Mouse (Mus musculus) CD4-positive helper T cell, adult 2 months (primary cell): ENCODE data around the gene Wtap.
"Not testable (repeated sequence)": the region's sequence is repeated elsewhere in the genome, so short reads cannot be mapped to it uniquely, and the experiment has no call there.

Source experiments
- DNase-seq: peaks from one replicate; pipeline ENCODE4 v3.0.0-alpha.2; 2012; ENCODE audit warnings: low read depth, missing footprints, low spot score

Gene Wtap

DNA sequence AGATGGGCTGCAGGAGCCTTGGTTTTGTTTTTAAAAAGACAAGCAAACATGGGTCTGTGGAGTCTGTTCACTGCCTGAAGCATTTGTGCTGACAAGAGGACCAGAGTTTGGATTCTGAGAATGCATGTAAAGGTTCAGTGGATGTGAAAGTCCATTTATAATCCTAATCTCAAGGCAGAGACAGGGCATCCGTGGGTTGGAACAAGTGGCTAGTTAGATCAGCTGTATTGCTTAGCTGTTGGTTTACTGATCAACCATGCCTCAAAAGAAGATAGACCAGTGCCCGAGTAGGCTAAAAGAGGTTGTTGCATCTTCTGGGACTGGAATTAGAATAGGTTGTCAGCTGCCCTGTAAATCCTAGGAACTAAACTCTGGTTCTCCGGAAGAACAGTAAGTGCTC is 30.5 kb downstream of the Wtap start:
- no peak for DNase-seq

DNA sequence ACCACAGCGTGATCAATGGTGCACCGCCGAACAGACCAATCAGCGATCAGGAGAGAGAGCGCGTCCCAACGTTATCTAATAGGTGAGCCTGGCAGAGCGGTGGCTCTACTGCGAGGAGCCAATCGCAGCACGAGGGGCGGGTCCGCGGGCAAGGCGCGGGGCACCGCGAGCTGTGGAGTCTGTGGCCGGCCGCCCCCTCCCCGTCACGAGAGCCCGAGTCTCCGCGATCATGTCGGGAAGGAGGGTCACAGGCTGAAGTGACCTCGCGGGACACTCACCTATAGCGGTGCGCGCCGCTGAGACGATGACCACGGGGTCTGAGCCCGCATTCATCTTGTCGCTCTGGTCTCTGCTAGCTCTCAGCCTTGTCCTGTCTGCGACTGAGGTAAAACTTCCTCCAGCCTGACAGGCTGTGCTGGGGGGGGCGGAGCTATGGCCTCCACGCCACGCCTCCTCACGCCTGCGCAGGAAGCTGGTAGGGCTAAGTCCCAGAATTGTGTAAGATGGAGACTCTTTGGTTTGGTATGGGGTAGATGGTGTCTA is 33.6 kb downstream of the Wtap start, which contains the start of gene Acat2:
Acat2 (minus strand) TSS at position 417 of the 543 bp plus-strand sequence.
- peak; percentile 96 for DNase-seq

DNA sequence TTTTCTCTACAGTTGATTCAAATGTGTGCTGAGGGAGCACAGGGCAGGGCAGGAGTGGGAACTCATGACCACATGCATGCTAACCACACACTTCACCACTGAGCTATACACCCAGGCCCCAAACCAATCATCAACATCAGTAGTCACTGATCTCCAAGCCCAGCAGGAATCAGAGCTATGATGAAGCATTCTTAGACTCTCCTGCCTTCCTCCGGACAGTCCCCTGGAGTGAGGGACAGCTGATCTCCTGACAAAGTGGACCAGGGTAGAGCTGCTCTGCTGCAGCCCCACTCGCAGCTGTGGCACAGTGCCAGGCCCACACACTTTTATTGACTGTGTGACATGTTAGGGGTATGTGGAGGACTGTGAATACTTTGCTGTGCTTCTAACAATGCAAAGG is 34.6 kb downstream of the Wtap start:
- not testable (repeated sequence) for DNase-seq

DNA sequence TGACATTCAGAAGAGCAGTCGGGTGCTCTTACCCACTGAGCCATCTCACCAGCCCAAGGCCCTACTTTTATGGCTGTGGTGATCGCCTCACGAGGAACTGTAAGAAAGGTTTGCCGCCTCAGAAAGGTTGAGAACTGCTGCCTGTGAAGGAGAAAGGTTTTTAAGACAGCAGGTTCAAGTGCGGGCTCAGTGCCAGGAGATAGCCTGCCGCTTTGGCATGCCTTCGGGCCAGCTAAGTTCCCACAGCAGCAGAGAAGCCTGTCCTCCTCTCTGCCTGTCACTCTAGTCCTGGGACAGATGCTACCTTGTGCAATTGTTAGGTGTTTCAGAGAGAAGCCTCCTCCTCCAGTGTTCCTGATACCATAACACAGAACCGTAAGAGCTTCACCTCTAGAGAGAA is 37.3 kb downstream of the Wtap start:
- no peak for DNase-seq

GRCm38 (mm10) chr17:12949669-12950068 is 44.3 kb downstream of the Wtap start:
- DNase-seq = no peak

GRCm38 (mm10) chr17:12942459-12943162 is 51.4 kb downstream of the Wtap start:
- DNase-seq = peak; percentile 43

DNA sequence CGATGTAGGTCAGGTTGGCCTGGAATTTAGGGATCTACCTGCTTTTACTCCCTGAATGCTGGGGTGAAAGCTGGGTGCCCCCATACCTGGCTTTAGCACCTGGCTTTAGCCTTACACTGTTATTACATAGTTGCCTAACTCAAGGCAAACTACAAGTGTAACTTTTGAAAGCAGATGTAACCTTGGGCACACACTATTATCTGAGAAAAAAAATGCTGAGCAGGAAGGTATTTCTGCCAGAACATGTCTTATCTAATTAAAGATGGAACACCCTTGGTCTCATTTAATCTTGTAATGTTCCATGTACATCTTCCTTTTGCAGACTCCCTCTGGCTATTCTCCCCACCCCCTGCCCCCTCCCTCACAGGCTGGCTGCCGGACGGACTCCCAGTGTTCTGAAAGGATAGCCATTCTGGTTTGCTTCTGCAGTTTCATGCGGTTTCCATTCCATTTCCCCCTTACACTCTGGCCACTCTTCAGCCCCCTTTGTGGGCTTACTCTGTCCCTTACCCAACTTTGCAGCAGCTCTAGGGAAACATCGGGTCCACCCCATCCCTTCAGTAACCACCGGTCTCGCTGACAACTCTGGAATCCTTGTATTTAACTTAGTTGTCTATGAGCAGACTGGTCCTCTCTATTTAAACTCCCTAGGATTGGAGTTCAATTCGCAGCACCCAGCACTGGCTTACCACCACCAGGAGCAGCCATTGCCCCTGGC is 52.3 kb downstream of the Wtap start:
- DNase-seq = no peak

DNA sequence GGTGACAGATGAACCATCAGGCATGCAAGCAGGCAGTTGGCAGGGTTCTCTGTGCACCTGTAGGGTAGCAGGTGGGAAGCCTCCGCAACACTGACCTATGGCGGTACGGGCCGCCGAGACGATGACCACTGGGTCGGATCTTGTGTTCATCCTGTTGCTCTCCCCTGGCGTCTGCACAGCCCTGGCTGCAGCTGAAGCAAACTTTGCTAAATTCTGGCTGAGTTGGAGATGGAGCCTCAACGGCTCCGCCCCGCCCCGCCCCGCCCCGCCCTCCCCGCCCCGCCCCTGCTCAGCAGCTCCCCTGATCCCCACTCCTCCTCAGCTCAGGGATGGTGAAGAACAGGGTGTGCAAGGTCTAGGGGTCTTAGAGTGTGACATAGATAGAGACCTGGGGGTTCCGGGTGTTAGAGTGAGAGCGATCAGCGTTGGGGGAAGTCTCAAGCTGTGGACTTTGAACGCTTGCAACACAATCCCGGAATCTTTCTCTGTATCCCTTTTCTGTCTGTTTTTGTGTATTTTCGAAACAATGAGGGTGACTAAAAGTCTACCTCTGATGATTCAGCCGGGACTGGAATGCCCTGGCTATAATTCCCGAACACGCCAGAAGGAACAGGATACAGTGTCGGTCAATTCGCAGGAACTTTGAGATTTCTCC is 53.7 kb downstream of the Wtap start, which contains the start of gene Acat3:
Acat3 (minus strand) TSS at position 450 of the 655 bp plus-strand sequence.
- no peak for DNase-seq

DNA sequence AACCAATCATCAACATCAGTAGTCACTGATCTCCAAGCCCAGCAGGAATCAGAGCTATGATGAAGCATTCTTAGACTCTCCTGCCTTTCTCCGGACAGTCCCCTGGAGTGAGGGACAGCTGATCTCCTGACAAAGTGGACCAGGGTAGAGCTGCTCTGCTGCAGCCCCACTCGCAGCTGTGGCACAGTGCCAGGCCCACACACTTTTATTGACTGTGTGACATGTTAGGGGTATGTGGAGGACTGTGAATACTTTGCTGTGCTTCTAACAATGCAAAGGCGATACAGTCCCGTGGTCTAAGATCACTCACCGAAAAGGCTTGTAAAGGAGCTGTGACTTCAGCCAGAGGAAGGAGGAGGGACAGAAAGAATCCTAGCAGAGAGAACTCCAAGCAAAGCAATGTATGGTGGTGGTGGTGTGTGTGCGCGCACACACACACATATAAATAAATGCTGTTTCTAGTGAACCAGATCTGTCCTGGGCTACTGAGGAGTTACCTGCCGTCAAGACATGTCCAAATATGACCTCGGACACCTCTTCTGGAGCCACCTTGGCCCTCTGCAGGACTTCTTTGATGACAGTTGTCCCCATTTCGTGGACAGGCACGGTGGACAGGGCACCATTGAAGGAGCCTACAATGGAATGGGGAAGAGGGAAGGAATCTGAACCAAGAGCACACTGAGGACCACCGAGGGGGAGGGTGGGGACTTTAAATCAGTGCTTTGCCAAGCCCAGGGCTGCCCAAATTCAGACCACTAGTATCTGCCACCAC is 54.4 kb downstream of the Wtap start:
- DNase-seq = not testable (repeated sequence)

DNA sequence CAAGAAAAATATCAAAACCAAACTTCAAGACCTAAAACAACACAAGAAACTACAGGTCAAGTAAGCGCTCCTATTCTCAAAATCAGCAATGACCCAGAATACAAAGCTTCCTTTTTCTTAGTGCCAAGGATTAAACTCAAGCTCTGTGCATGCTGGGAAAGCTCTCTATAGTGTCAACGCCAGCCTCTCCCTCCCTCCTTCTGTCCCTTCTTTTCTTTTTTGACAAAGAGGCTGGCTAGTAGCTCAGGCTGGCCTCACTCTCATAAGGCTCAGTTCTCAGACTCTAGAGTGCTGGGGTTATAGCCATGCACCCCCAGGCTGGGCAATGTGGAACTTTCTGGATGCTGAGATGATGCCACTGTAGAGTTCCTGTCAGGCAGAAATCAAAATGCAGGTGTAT is 55.9 kb downstream of the Wtap start:
- DNase-seq = no peak

- DNase-seq = no peak
These were observed 56.5 kb downstream of the Wtap start for GRCm38 (mm10) chr17:12937412-12937970.

DNA sequence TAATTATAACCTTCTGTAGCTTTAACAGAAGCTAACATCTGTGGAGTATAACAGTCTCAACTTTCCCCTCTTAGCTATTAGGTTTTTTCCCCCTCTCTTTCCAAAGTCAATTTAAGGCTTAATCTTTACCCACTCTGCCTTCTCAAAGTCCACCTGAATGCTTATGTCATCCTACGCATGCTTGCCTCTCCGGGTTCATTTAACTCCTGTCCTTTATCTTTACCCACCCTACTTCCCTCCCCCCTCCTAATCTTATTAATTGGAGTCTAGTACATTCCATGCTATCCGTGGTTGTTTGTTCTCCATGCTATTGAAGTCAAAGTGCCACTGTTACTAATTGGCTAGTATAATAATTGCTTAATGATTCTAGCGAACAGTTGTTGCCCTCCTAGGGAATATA is 58.2 kb downstream of the Wtap start:
- DNase-seq = no peak

GRCm38 (mm10) chr17:12931576-12931975 is 62.4 kb downstream of the Wtap start:
- DNase-seq = not testable (repeated sequence)

DNA sequence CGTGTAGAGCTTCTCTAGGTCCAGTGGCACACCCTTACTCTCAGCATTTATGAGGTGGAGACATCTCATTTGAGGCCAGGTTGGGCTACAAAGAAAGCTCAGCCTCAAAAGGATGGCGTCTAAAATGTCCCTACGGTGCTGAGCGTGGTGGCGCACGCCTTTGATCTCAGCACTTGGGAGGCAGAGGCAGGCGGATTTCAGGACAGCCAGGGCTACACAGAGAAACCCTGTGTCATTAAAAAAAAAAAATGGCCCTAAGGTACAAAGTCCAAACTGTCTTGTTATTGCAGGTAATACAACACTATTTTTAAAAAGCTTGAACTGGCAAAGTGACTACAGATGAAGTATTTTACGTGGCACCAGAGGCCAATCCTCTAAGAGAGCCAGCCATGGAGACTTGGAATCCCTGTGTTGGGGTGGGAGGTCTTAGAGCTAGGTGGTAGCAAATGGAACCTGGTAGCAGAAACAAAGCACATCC is 68.2 kb downstream of the Wtap start:
- no peak for DNase-seq

- no peak for DNase-seq
These were observed 69.0 kb downstream of the Wtap start for GRCm38 (mm10) chr17:12925001-12925400.

- no peak for DNase-seq
These were observed 72.9 kb downstream of the Wtap start for GRCm38 (mm10) chr17:12921073-12921472.
